Mouse (Mus musculus) embryonic fibroblast, embryonic 13.5 days (primary cell): ENCODE measurements around the gene Haus2.

Experiments
- CTCF ChIP-seq: IDR thresholded peaks from 2 replicates; pipeline ENCODE4 v1.5.1; 2011; ENCODE audit warnings: mild to moderate bottlenecking, control low read depth, low read length, moderate library complexity, borderline replicate concordance; ENCODE audit not compliant: insufficient read depth
- POLR2A ChIP-seq: IDR thresholded peaks from 2 replicates; pipeline ENCODE4 v1.6.1; 2011; ENCODE audit warnings: low read depth, mild to moderate bottlenecking, control low read depth, low read length, moderate library complexity

DNA sequence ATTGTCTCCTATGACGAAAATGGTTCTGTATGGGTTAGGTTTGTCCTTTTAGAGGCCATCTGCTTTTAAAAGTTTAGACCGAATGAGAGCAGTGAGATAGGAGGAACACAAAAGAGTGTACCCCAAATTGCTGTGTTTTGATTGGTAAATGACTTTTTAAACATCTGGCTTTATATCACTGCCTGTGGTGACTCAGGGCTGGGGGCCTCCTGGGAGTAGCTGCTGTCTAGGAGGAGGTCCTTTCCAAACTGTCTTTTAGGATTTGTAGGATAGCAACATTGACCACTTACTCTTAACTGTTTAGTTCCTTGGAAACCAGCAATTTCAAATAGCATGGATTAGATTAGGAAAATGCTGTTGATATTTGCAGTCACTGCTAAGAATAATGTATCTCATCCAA lies 21.1 kb downstream of the Haus2 start:
- TF ChIP-seq POLR2A, result no peak
- TF ChIP-seq CTCF, result no peak
